Mouse (Mus musculus) ES-E14 (cell line): ENCODE results near the gene Enpp6.

ENCODE experiments used
- CHD2 ChIP-seq: IDR thresholded peaks from 2 replicates; pipeline ENCODE4 v1.6.1; 2014; ENCODE audit warnings: mild to moderate bottlenecking, low read depth, low read length, inconsistent platforms
- HCFC1 ChIP-seq: IDR thresholded peaks from 2 replicates; pipeline ENCODE4 v1.6.1; 2012; ENCODE audit warnings: low read length, inconsistent platforms, borderline replicate concordance; ENCODE audit not compliant: insufficient read depth

GRCm38 (mm10) chr8:46963619-46964145 is 23.0 kb upstream of the Enpp6 start:
- TF ChIP-seq HCFC1: no peak
- no peak for TF ChIP-seq CHD2
